25 mouse cellular contexts compared by ENCODE assay signal in genomic region chr1:67450831-67451230, GRCm38 (mm10).
A peak's percentile ranks its signal among the peaks of the same experiment; 100 is the strongest.
DNase-seq lines count a peak whose midpoint lies in the region; ATAC-seq and TF ChIP-seq lines count a peak whose summit lies in the region.
"Had no signal": no experiment of that assay in that cellular context is flagged by ENCODE, and none has a peak within 500 bp of the region (broad histone marks: within the 10 kb centered on the region; RNA-seq: fewer than 3 reads in every experiment).

No protein-coding gene starts in this region.

- no peak for TF ChIP-seq CTCF in C2C12 (IDR thresholded peaks at IDR 0.05; ENCODE audit: control insufficient read depth, insufficient read depth, insufficient read length)

- WGBS in hindbrain, embryonic 11.5 days = 90% methylated on average over 2 of the region's 2 CpGs

- ATAC-seq in hindbrain, embryonic 11.5 days (ENCODE audit: low FRiP score) = no peak
- ATAC-seq: activated CD4-positive, CD25-positive, alpha-beta regulatory T cell, adult 4 months; CD4-positive, CD25-positive, alpha-beta regulatory T cell, adult 4 months; Patski had no signal

- H3ac ChIP-seq in C2C12 (ENCODE audit: control insufficient read depth, insufficient read length, low read depth) = no peak overlapping the region

- no peaks in the 10 kb centered on the region for H3K9me3 ChIP-seq in hindbrain, embryonic 11.5 days (ENCODE audit: control insufficient read depth, low read length)
- H3K9me3 ChIP-seq: G1E had no signal

- H3K27ac ChIP-seq in hindbrain, embryonic 11.5 days (ENCODE audit: low read depth, low read length) = no peak overlapping the region

- H3K79me3 ChIP-seq in C2C12 (ENCODE audit: low read depth) = no peaks in the 10 kb centered on the region

- no peaks in the 10 kb centered on the region for H3K79me2 ChIP-seq in C2C12 (ENCODE audit: control insufficient read depth, insufficient read depth)

- no peaks in the 10 kb centered on the region for H3K36me3 ChIP-seq in C2C12 (ENCODE audit: control insufficient read depth, insufficient read depth)
- no peaks in the 10 kb centered on the region for H3K36me3 ChIP-seq in hindbrain, embryonic 11.5 days (ENCODE audit: control insufficient read depth, insufficient read depth, low read length)
- H3K36me3 ChIP-seq: G1E had no signal

- DNase-seq in 3T3-L1 (ENCODE audit: low read depth, low spot score) = peak; percentile 58
- peak; percentile 54 for DNase-seq in Muller cell, postnatal 12 days (ENCODE audit: inconsistent ontology term)
- DNase-seq in ovary, postnatal 36 days (ENCODE audit: low spot score) = no peak
- DNase-seq in hindbrain, embryonic 11.5 days (ENCODE audit: low spot score) = no peak
- no peak for DNase-seq in adrenal gland, adult 18-20 months (ENCODE audit: low spot score in 2 of 2)
- DNase-seq: adrenal gland, adult 2 months; adrenal gland, adult 8-10 months; adrenal gland, postnatal 10 days; adrenal gland, postnatal 14 days; adrenal gland, postnatal 25 days; adrenal gland, postnatal 36 days; B cell, adult 2 months; cerebellum, adult 11 months; cerebellum, adult 11-12 months; cerebellum, adult 18-20 months; cerebellum, adult 2 months; cerebellum, adult 8-10 months; cerebellum, adult 9-10 months; cerebellum, adult 9-11 months had no signal

- H3K9ac ChIP-seq in hindbrain, embryonic 11.5 days (ENCODE audit: low read depth, low read length) = no peak overlapping the region

- no peaks in the 10 kb centered on the region for H3K4me1 ChIP-seq in hindbrain, embryonic 11.5 days (replicated peaks; ENCODE audit: control insufficient read depth, insufficient read depth, low read length)

- H3K27me3 ChIP-seq in C2C12 (ENCODE audit: control insufficient read depth, insufficient read depth, insufficient read length) = no peaks in the 10 kb centered on the region
- H3K27me3 ChIP-seq in hindbrain, embryonic 11.5 days (ENCODE audit: control insufficient read depth, insufficient read depth, low read length) = no peaks in the 10 kb centered on the region
- H3K27me3 ChIP-seq: CH12.LX had no signal

- H3K4me2 ChIP-seq in hindbrain, embryonic 11.5 days (replicated peaks; ENCODE audit: low read depth, low read length) = no peak overlapping the region

- no peak overlapping the region for H3K4me3 ChIP-seq in C2C12 (ENCODE audit: insufficient read depth, poor library complexity, severe bottlenecking)
- no peak overlapping the region for H3K4me3 ChIP-seq in hindbrain, embryonic 11.5 days (ENCODE audit: low read depth, low read length)

TF ChIP-seq in C2C12, 6 proteins besides CTCF, POLR2A, EP300 and RAD21:
- TF ChIP-seq FOSL1 (IDR thresholded peaks at IDR 0.05; ENCODE audit: insufficient read depth, low read length, poor library complexity, severe bottlenecking) (peak; percentile 98), MYOD1 (IDR thresholded peaks at IDR 0.05; ENCODE audit: control insufficient read depth, insufficient read length, low read depth) (peak; percentile 48), CEBPB (IDR thresholded peaks at IDR 0.05; ENCODE audit: low read depth) (no peak), MAX (IDR thresholded peaks at IDR 0.05) (no peak)

Comparison
In these comparisons a context has a peak if more than half of its experiments do, and no peak if none do; other contexts are left out.
1. DNase-seq: peak in 3T3-L1 (single experiment) and Muller cell, postnatal 12 days (single experiment); none in ovary, postnatal 36 days (single experiment), hindbrain, embryonic 11.5 days (single experiment) and adrenal gland, adult 18-20 months (0 of 2).